Mouse (Mus musculus): ENCODE results near the gene Nutm1.
"Not testable (repeated sequence)": the region's sequence is repeated elsewhere in the genome, so short reads cannot be mapped to it uniquely, and the experiment has no call there.

The Nutm1 gene

GRCm38 (mm10) chr2:112259241-112259962 is at the start of gene Nutm1:
TSS of gene Nutm1 (minus strand) at chr2:112259291.
- in situ Hi-C loops (cut with MseI, MboI): no loop called here

GRCm38 (mm10) chr2:112308671-112309070 is 49.6 kb upstream of the Nutm1 start:
- in situ Hi-C loops (cut with MseI, MboI): no loop called here

DNA sequence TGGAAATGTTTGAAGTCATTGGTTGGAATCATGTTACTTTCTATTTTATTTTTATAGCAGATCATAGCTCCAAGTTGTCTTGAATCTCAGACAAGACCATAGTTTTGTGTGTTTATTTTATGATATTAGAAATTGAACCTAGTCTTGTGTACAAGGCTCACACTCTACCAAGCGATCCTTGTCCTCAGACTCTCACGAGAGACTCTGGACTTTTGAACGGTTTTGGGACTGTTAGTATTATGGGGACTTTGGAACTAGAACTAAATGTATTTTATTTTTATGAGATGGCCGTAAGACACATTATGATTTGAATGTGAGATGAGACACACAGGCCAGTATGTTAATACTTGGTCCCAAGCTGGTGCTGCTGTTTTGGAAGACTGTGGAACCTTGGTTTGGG is 39.1 kb upstream of the Nutm1 start:
- in situ Hi-C loops (cut with MseI, MboI): no loop called here

DNA sequence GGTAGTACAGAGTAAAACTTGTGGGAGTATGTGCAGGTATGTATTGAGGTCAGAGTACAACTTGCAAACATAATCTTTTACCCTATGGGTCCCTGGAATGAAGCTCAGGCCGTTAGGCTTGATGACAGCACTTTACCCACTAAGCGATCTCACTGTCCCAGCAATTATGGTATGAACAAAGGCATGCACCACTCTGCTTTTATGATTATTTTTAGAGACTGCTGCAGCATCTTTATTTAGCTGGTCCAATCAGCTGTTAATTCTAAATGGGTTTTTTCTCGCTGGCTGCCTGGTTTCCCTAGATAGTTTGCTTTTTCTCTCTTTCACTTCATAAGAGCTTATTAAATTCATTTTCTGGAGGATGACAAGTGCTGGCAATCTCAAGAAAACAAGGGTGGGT is 37.1 kb upstream of the Nutm1 start:
- in situ Hi-C loops (cut with MseI, MboI): no loop called here

DNA sequence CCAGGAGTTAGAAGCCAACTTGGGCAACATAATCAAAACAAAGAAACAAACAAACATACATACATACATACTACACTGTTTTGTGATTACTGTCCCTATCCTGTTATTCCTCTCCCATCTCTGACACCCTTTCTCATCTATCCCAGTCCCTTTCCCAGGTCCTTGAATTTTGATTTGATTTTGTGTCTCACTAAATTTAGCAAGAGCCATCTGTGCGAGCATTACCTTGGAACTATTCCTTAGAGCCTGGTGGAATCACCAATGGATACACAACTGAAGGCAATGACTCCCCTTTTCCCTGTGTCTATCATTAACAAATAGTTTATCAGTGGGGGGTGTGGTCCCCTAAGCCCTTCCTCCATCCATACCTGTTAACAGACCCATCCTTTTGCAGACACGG is 33.7 kb upstream of the Nutm1 start:
- in situ Hi-C loops (cut with MseI, MboI): no loop called here

DNA sequence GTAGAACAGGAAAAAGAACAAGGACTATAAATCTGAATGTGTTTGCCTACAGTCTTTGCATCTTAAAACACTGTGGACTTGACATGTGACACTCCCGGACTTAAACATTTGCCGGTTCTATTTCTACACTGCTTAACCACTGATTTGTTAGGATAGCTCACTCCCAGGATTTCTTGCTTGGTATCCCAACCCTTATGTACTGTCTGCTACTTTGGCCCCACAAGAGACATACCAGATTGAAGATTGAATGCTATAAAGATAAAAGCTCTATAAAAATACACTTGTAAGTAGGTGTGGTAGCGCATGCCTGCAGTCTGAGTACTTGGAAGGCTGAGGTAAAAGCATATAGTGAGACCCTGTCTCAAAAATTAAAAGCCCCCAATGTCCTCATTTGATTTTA is 30.4 kb upstream of the Nutm1 start:
- in situ Hi-C loops (cut with MseI, MboI): no loop called here

GRCm38 (mm10) chr2:112287059-112287458 is 28.0 kb upstream of the Nutm1 start:
- in situ Hi-C loops (cut with MseI, MboI): no loop called here

GRCm38 (mm10) chr2:112286062-112286461 is 27.0 kb upstream of the Nutm1 start:
- in situ Hi-C loops (cut with MseI, MboI): not testable (repeated sequence)

DNA sequence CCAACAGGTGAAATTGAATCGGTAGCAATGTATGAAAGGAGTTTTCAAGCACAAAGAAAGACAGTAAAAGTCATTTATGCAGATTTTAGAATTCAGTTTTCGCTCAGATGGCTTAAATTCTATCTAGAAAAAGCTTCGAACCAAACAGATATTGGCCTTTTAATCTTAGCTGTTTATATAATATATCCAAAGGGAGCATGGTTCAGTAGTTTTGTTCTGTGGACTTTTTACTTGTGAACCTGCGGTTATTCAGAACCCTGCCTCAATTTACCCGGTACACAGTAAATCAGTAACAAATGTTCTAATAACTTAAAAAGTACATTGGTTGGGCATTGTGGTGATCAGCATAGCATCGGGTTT is 25.9 kb upstream of the Nutm1 start:
- in situ Hi-C loops (cut with MseI, MboI): no loop called here

DNA sequence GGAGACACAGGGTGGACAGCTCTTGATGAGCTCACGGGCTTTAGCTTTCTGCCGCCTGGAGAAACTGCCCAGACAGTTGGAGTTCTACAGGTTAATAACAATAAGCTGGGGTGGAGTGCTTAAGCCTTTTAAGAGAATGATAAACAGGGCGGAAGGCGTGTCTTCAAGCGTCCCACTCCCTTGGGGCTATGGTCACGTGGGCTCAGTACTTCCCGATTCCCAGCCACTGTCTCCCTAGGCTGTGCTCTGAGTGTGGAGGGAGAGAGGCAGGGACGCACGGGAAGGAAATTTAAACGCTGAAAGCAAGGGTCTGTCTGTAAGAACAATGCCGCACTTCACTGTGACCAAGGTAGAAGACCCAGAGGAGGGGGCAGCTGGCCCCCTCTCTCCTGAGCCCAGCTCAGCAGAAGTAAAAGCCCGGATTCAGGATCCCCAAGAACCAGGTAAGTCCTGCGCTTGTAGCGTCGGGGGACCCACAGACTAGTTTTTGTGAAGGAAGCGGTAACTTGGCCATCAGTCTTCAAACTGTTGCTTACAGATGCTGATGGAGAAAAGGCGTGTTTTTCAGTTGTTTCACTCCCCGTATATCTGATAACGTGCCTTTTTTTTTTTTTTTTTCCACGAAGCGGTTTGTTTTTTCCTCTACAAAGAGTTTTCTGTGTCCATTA is 25.4 kb upstream of the Nutm1 start:
- in situ Hi-C loops (cut with MseI, MboI): no loop called here

GRCm38 (mm10) chr2:112282846-112283245 is 23.8 kb upstream of the Nutm1 start:
- in situ Hi-C loops (cut with MseI, MboI): no loop called here

GRCm38 (mm10) chr2:112276870-112277269 is 17.8 kb upstream of the Nutm1 start:
- in situ Hi-C loops (cut with MseI, MboI): no loop called here

DNA sequence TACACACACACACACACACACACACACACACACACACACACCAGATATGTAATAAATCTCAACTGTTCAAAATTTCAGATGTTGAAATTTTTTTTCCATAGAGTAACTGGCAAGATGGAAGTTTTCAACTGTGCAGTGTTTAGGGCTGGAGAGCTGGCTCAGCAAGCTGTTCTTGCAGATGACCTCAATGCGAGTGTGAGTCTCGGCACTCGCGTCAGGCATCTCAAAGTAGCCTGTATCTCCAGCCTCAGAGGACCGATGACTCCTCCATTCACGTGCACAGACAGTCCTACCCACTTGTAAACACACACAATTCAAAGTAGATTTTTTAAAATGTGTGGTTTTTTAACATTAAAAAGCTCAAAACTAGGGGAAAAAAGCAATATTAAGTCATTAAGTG is 14.4 kb upstream of the Nutm1 start:
- in situ Hi-C loops (cut with MseI, MboI): no loop called here

DNA sequence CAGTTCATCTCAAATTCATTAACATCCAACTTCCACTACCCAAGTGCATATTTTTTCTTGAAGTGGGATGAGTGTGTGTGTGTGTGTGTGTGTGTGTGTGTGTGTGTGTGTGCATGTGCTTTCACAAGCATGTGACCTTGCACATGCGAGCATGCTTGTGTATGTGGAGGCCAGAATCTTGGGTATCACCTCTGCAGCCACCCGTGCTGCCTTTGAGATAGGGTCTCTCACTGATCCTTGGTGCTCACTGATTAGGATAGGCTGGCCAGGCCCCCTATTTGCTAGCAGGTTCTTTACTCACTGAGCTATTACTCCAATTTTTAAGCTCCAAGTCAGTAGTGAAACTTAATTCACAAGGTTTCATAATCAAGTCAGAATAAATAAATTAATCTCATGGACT is 13.8 kb upstream of the Nutm1 start:
- in situ Hi-C loops (cut with MseI, MboI): no loop called here

GRCm38 (mm10) chr2:112270011-112270410 is 10.9 kb upstream of the Nutm1 start:
- in situ Hi-C loops (cut with MseI, MboI): no loop called here

GRCm38 (mm10) chr2:112267547-112268269 is 8.6 kb upstream of the Nutm1 start:
- in situ Hi-C loops (cut with MseI, MboI): no loop called here

DNA sequence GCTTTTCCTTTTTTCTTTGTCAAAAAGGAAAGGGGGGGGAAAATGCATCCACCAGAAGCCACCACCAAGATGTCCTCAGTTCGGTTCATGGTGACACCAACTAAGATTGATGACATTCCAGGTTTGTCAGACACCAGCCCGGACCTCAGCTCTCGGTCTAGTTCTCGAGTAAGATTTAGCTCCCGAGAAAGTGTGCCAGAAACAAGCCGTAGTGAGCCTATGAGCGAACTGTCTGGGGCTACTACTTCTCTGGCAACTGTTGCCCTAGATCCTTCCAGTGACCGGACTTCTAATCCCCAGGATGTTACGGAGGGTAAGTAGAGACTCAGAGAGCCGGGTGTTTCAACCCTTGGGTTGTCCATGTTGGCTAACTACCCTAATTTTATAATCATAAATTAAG is 7.7 kb upstream of the Nutm1 start:
- in situ Hi-C loops (cut with MseI, MboI): no loop called here

DNA sequence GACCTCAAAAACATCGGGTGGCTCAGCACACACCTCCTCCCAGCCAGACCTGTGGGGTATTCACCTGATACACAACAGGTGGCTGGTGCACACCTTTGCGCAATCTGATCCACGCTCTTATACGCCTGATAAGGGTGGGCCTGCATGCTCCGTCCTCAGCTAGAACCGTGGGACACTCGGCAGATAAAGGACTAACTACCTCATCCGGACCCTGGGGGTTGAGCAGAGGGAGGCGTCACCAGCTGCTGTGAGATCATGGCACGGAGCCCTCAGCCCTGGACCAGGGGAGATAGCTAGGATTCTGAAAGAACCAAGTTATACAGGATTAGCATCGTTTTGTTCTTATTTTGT is 7.1 kb upstream of the Nutm1 start, which contains the start of gene Gm21985:
Gene Gm21985 (plus strand): TSS at position 73 of the 351 bp plus-strand sequence.
- in situ Hi-C loops (cut with MseI, MboI): no loop called here

- in situ Hi-C loops (cut with MseI, MboI): no loop called here
Observed at GRCm38 (mm10) chr2:112265448-112266241, 6.6 kb upstream of the Nutm1 start, which contains the start of gene Slc12a6. TSS of gene Slc12a6 (plus strand) at chr2:112265825.

DNA sequence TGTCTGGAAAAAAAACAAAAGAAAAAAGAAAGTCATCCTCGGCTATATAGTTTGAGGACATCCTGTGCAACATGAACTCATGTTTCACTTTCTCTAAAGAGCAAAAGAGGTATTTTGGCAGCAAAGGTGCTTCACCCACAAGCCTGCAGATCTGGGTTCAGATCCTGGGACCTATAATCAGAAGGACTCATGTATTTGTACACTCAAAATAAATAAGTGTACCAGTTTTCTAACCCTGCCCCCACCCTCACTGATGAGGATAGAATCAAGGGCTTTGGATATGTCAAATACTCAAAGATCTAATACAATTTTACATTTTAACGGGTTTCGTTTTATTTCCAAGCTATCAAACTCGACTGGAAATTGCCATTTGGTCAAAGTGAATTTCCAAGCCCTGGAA is 5.3 kb upstream of the Nutm1 start:
- in situ Hi-C loops (cut with MseI, MboI): no loop called here

DNA sequence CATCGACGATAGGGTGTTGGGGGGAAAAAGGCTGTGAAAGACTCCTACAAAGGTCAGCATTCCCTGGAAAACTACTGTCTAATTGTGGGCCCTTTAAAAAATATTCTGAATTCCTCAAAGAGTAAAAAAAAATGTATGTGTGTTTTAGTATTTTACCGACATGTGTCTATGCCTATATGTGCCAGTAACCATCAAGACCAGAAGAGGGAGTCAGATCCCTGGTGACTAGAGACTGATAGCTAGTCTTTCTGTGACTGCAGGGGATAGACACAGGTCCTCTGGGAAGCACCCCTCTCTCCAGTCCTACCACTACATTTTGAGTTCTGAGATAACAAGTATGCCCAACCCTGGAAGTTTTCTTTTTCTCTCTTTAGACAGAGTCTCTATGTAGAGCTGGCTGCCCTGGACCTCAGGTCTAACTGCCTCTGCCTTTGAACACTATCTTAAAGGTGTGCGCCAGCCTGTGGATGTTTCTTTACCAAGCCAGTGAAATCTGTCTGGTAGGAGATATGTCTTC is 3.7 kb upstream of the Nutm1 start:
- in situ Hi-C loops (cut with MseI, MboI): no loop called here

Measured in mouse trophoblast stem cell (cell line).